Mouse (Mus musculus): ENCODE results near the gene 4930522L14Rik. TPM values are rescaled to one million over a fixed set of nuclear protein-coding genes. Genes with fewer than 3 reads are reported as not detected.
"Not testable (repeated sequence)": the region's sequence is repeated elsewhere in the genome, so short reads cannot be mapped to it uniquely, and the experiment has no call there.

Gene 4930522L14Rik
- 4.2 and 6.1 TPM in 2 replicates for total RNA-seq (2015; ENCODE audit: low replicate concordance)
- total RNA-seq (2017; ENCODE audit: low replicate concordance) = 1.8 TPM in 1 of 2 replicates, not detected in the other

GRCm38 (mm10) chr5:109751391-109752071, at the start of gene 4930522L14Rik:
TSS of gene 4930522L14Rik (minus strand) at chr5:109751886.
- peak; percentile 95 for ATAC-seq (replicated peaks; ENCODE audit: low FRiP score, poor library complexity, severe bottlenecking)

GRCm38 (mm10) chr5:109801466-109801865, 49.8 kb upstream of the 4930522L14Rik start:
- not testable (repeated sequence) for ATAC-seq (replicated peaks; ENCODE audit: low FRiP score, poor library complexity, severe bottlenecking)

- ATAC-seq (replicated peaks; ENCODE audit: low FRiP score, poor library complexity, severe bottlenecking) = not testable (repeated sequence)
Measured at GRCm38 (mm10) chr5:109799948-109800347, 48.3 kb upstream of the 4930522L14Rik start.

GRCm38 (mm10) chr5:109797017-109797416, 45.3 kb upstream of the 4930522L14Rik start:
- not testable (repeated sequence) for ATAC-seq (replicated peaks; ENCODE audit: low FRiP score, poor library complexity, severe bottlenecking)

- peak; percentile 96 for ATAC-seq (replicated peaks; ENCODE audit: low FRiP score, poor library complexity, severe bottlenecking)
Measured at GRCm38 (mm10) chr5:109795967-109796652, 44.4 kb upstream of the 4930522L14Rik start.

- ATAC-seq (replicated peaks; ENCODE audit: low FRiP score, poor library complexity, severe bottlenecking) = not testable (repeated sequence)
Measured at GRCm38 (mm10) chr5:109752073-109752780, 541 bp upstream of the 4930522L14Rik start.

- ATAC-seq (replicated peaks; ENCODE audit: low FRiP score, poor library complexity, severe bottlenecking) = not testable (repeated sequence)
Measured at GRCm38 (mm10) chr5:109745081-109745480, 6.6 kb downstream of the 4930522L14Rik start.

GRCm38 (mm10) chr5:109717341-109717740, 34.3 kb downstream of the 4930522L14Rik start:
- not testable (repeated sequence) for ATAC-seq (replicated peaks; ENCODE audit: low FRiP score, poor library complexity, severe bottlenecking)

GRCm38 (mm10) chr5:109691205-109691965, 60.3 kb downstream of the 4930522L14Rik start:
- not testable (repeated sequence) for ATAC-seq (replicated peaks; ENCODE audit: low FRiP score, poor library complexity, severe bottlenecking)

GRCm38 (mm10) chr5:109690537-109691201, 61.0 kb downstream of the 4930522L14Rik start, which contains the start of gene 5430403G16Rik:
TSS of gene 5430403G16Rik (minus strand) at chr5:109691041.
- peak; percentile 95 for ATAC-seq (replicated peaks; ENCODE audit: low FRiP score, poor library complexity, severe bottlenecking)

Other genes starting within 250 kb of the 4930522L14Rik start
- 9.2 TPM in 1 of 2 replicates, not detected in the other for gene Crlf2, start 192.9 kb downstream of the 4930522L14Rik start, total RNA-seq (2015; ENCODE audit: low replicate concordance)
- gene Crlf2, start 192.9 kb downstream of the 4930522L14Rik start, total RNA-seq (2017; ENCODE audit: low replicate concordance) = 3.0 and 3.6 TPM in 2 replicates
- 0.84 TPM in 1 of 2 replicates, not detected in the other for gene 5430403G16Rik, start 60.8 kb downstream of the 4930522L14Rik start, total RNA-seq (2015; ENCODE audit: low replicate concordance)
- 0.26 TPM in 1 of 2 replicates, not detected in the other for gene 5430403G16Rik, start 60.8 kb downstream of the 4930522L14Rik start, total RNA-seq (2017; ENCODE audit: low replicate concordance)
- 3.6 and 7.5 TPM in 2 replicates for gene Gm15446, start 171.5 kb upstream of the 4930522L14Rik start, total RNA-seq (2015; ENCODE audit: low replicate concordance)
- 2.5 and 5.5 TPM in 2 replicates for gene Gm15446, start 171.5 kb upstream of the 4930522L14Rik start, total RNA-seq (2017; ENCODE audit: low replicate concordance)
- gene Zfp932, start 244.6 kb upstream of the 4930522L14Rik start, total RNA-seq (2015; ENCODE audit: low replicate concordance) = 5.4 and 16.2 TPM in 2 replicates
- gene Zfp932, start 244.6 kb upstream of the 4930522L14Rik start, total RNA-seq (2017; ENCODE audit: low replicate concordance) = 3.3 and 9.9 TPM in 2 replicates